Mouse (Mus musculus): Measurements from ENCODE around the gene Fut1. TPM values are rescaled to one million over a fixed set of nuclear protein-coding genes. Genes with fewer than 3 reads are reported as not detected.
A peak's percentile ranks its signal among the peaks of the same experiment; 100 is the strongest.

Gene Fut1
- polyA plus RNA-seq, 1 experiment from 2014 or later = not detected

- no peaks in the 10 kb centered on the region for H3K9me3 ChIP-seq
- ATAC-seq (ENCODE audit: low read depth) = no peak
- 93% methylated on average over 5 of the region's 5 CpGs for WGBS
Observed at GRCm38 (mm10) chr7:45589898-45590297, 27.2 kb upstream of the Fut1 start.

GRCm38 (mm10) chr7:45590874-45591273 lies 26.2 kb upstream of the Fut1 start:
- H3K4me2 ChIP-seq = no peak overlapping the region
- no peak overlapping the region for H3K9ac ChIP-seq
- ATAC-seq (ENCODE audit: low read depth) = no peak
- H3K27me3 ChIP-seq = no peaks in the 10 kb centered on the region
- peaks cover 4% of the 10 kb centered on the region for H3K36me3 ChIP-seq
- no peak overlapping the region for H3K4me3 ChIP-seq
- WGBS = 69% methylated on average over 3 of the region's 3 CpGs
- peaks cover 4% of the 10 kb centered on the region; the same call in 1 of the 2 replicates for H3K4me1 ChIP-seq (replicated peaks)
- H3K9me3 ChIP-seq = no peaks in the 10 kb centered on the region
- no peak overlapping the region for H3K27ac ChIP-seq (replicated peaks)

More at GRCm38 (mm10) chr7:45589898-45590297, 27.2 kb upstream of the Fut1 start:
- H3K27ac ChIP-seq (replicated peaks) = peak overlapping the region; percentile 68; the same call in 1 of the 2 replicates
- no peak overlapping the region for H3K4me2 ChIP-seq
- H3K4me1 ChIP-seq (replicated peaks) = peaks cover 4% of the 10 kb centered on the region; the same call in 1 of the 2 replicates
- H3K27me3 ChIP-seq = no peaks in the 10 kb centered on the region
- H3K9ac ChIP-seq = no peak overlapping the region
- H3K4me3 ChIP-seq = no peak overlapping the region
- H3K36me3 ChIP-seq = peaks cover 13% of the 10 kb centered on the region

DNA sequence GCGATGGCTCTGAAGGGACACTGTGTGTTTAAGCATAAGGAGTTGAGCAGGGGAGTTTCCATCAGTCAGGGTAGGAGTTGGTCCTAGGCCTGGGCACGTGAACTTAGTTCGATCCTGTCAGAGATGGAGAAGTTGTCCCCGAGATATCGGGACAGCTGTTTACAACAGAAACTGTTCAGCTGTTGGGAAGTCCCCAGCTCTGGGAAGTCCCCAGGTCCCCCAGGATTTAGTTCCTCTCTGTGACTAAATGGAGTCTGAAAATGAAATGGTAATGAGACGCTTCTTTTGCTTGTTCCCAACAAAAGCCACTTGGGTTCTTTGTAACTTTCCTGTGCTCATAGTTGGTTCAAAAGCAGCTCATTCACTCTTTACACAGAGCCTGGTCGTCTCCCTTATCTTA lies 25.2 kb upstream of the Fut1 start:
- Histone ChIP-seq H3K9me3 (no peaks in the 10 kb centered on the region), H3K27ac (replicated peaks) (no peak overlapping the region), H3K9ac (no peak overlapping the region), H3K4me2 (no peak overlapping the region), H3K36me3 (no peaks in the 10 kb centered on the region), H3K27me3 (no peaks in the 10 kb centered on the region), H3K4me1 (replicated peaks) (peaks cover 4% of the 10 kb centered on the region; the same call in 1 of the 2 replicates), H3K4me3 (no peak overlapping the region)
- WGBS = 80% methylated on average over 7 of the region's 7 CpGs
- ATAC-seq (ENCODE audit: low read depth) = no peak

GRCm38 (mm10) chr7:45593118-45593815 lies 23.8 kb upstream of the Fut1 start:
- Histone ChIP-seq H3K4me2 (no peak overlapping the region), H3K27ac (replicated peaks) (no peak overlapping the region), H3K9me3 (no peaks in the 10 kb centered on the region), H3K9ac (no peak overlapping the region), H3K4me3 (no peak overlapping the region), H3K36me3 (no peaks in the 10 kb centered on the region), H3K4me1 (replicated peaks) (peaks cover 4% of the 10 kb centered on the region; the same call in 1 of the 2 replicates), H3K27me3 (no peaks in the 10 kb centered on the region)
- ATAC-seq (ENCODE audit: low read depth) = no peak
- WGBS = 27% methylated on average over 10 of the region's 10 CpGs

DNA sequence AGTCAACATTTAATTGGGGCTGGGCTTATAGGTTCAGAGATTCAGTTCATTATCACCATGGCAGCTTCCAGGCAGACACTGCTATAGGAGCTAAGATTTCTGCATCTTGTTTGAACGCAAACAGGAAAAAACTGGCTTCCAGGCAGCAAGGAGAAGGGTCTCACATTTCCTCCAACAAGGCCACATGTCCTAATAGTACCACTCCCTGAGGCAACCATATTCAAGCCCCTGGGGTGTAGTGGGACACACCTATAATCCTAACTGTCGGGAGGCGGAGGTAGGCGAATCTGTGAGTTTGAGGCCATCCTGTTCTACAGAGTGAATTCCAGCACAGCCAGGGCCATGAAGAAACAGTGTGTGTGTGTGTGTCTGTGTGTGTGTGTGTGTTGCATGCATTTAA lies 21.9 kb upstream of the Fut1 start:
- WGBS = 85% methylated on average over 4 of the region's 4 CpGs
- no peaks in the 10 kb centered on the region for H3K9me3 ChIP-seq
- H3K4me3 ChIP-seq = no peak overlapping the region
- no peaks in the 10 kb centered on the region for H3K36me3 ChIP-seq
- no peak overlapping the region for H3K4me2 ChIP-seq
- H3K27ac ChIP-seq (replicated peaks) = no peak overlapping the region
- ATAC-seq (ENCODE audit: low read depth) = no peak
- no peaks in the 10 kb centered on the region for H3K4me1 ChIP-seq (replicated peaks)
- no peak overlapping the region for H3K9ac ChIP-seq
- no peaks in the 10 kb centered on the region for H3K27me3 ChIP-seq

GRCm38 (mm10) chr7:45596107-45596506 lies 21.0 kb upstream of the Fut1 start:
- WGBS = 88% methylated on average over 1 of the region's 1 CpGs
- Histone ChIP-seq H3K4me3 (no peak overlapping the region), H3K27ac (replicated peaks) (no peak overlapping the region), H3K36me3 (no peaks in the 10 kb centered on the region), H3K4me1 (replicated peaks) (no peaks in the 10 kb centered on the region), H3K9ac (no peak overlapping the region), H3K27me3 (no peaks in the 10 kb centered on the region), H3K4me2 (no peak overlapping the region), H3K9me3 (no peaks in the 10 kb centered on the region)
- ATAC-seq (ENCODE audit: low read depth) = no peak

- WGBS = 90% methylated on average over 5 of the region's 5 CpGs
- Histone ChIP-seq H3K9ac (no peak overlapping the region), H3K4me2 (no peak overlapping the region), H3K27ac (replicated peaks) (no peak overlapping the region), H3K9me3 (no peaks in the 10 kb centered on the region), H3K36me3 (no peaks in the 10 kb centered on the region), H3K4me3 (no peak overlapping the region), H3K4me1 (replicated peaks) (no peaks in the 10 kb centered on the region), H3K27me3 (no peaks in the 10 kb centered on the region)
- no peak for ATAC-seq (ENCODE audit: low read depth)
Observed at GRCm38 (mm10) chr7:45597013-45597412, 20.1 kb upstream of the Fut1 start.

DNA sequence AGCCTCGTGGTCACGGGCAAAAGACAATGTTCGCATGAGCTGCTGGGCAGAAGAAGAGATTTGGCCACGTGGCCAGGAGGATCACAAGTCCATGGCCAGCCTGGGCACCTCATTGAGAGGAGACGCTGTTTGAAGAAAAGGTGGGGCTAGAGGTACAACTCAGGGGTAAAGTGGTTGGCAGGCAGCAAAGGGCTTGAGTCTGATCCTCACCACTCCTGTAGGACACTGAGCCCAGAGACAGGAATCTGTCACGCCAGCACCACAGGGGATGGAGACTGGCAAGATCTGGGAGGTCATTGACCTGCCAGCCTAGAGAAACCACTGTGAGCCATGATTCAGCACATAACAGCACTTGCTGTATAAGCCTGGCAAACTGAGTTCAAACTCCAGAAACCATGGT lies 19.6 kb upstream of the Fut1 start:
- Histone ChIP-seq H3K4me3 (no peak overlapping the region), H3K9ac (no peak overlapping the region), H3K4me2 (no peak overlapping the region), H3K36me3 (no peaks in the 10 kb centered on the region), H3K27me3 (no peaks in the 10 kb centered on the region), H3K27ac (replicated peaks) (no peak overlapping the region), H3K9me3 (no peaks in the 10 kb centered on the region), H3K4me1 (replicated peaks) (no peaks in the 10 kb centered on the region)
- 95% methylated on average over 6 of the region's 6 CpGs for WGBS
- no peak for ATAC-seq (ENCODE audit: low read depth)

- 52% methylated on average over 18 of the region's 18 CpGs for WGBS
- Histone ChIP-seq H3K27me3 (no peaks in the 10 kb centered on the region), H3K4me2 (no peak overlapping the region), H3K4me1 (replicated peaks) (no peaks in the 10 kb centered on the region), H3K4me3 (no peak overlapping the region), H3K36me3 (no peaks in the 10 kb centered on the region), H3K9me3 (no peaks in the 10 kb centered on the region), H3K9ac (no peak overlapping the region), H3K27ac (replicated peaks) (no peak overlapping the region)
- ATAC-seq (ENCODE audit: low read depth) = no peak
Observed at GRCm38 (mm10) chr7:45598960-45599879, 17.9 kb upstream of the Fut1 start.

GRCm38 (mm10) chr7:45605704-45606289 lies 11.3 kb upstream of the Fut1 start:
- Histone ChIP-seq H3K4me3 (no peak overlapping the region), H3K27me3 (no peaks in the 10 kb centered on the region), H3K9ac (no peak overlapping the region), H3K4me2 (no peak overlapping the region), H3K27ac (replicated peaks) (no peak overlapping the region), H3K4me1 (replicated peaks) (no peaks in the 10 kb centered on the region), H3K9me3 (no peaks in the 10 kb centered on the region), H3K36me3 (no peaks in the 10 kb centered on the region)
- no peak for ATAC-seq (ENCODE audit: low read depth)
- WGBS = 87% methylated on average over 9 of the region's 9 CpGs

DNA sequence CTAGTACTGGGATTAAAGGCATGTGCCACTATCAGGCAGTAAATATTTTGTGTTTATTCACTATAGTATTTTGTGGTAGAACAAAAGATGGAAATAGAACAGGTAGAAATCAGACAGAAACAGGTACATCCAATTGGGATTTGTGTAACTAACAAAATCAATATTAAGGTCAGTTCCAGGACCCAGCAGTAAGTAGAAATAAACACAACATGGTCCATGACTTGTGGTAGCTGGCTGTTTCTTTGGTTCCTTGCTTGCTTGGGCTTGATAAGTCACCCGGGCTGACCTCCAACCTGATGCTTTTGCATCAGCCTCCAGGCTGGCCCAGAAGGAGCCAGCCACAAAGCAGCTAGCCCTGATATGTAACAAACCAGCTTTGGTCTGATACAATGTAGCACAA lies 7.6 kb upstream of the Fut1 start:
- ATAC-seq (ENCODE audit: low read depth) = no peak

GRCm38 (mm10) chr7:45616277-45616676 lies 812 bp upstream of the Fut1 start:
- H3K36me3 ChIP-seq = no peaks in the 10 kb centered on the region
- no peaks in the 10 kb centered on the region for H3K9me3 ChIP-seq
- 26% methylated on average over 6 of the region's 6 CpGs for WGBS
- H3K9ac ChIP-seq = no peak overlapping the region
- H3K27me3 ChIP-seq = peaks cover 53% of the 10 kb centered on the region
- no peak for ATAC-seq (ENCODE audit: low read depth)
- H3K4me1 ChIP-seq (replicated peaks) = peaks cover 8% of the 10 kb centered on the region; the same call in 1 of the 2 replicates
- no peak overlapping the region for H3K27ac ChIP-seq (replicated peaks)
- no peak overlapping the region for H3K4me2 ChIP-seq
- H3K4me3 ChIP-seq = no peak overlapping the region

More for the DNA sequence above, 7.6 kb upstream of the Fut1 start:
- Histone ChIP-seq H3K27me3 (no peaks in the 10 kb centered on the region), H3K9me3 (no peaks in the 10 kb centered on the region), H3K36me3 (no peaks in the 10 kb centered on the region), H3K4me1 (replicated peaks) (no peaks in the 10 kb centered on the region), H3K4me3 (no peak overlapping the region), H3K27ac (replicated peaks) (no peak overlapping the region), H3K4me2 (no peak overlapping the region), H3K9ac (no peak overlapping the region)
- WGBS = 56% methylated on average over 1 of the region's 1 CpGs

All from neural tube, embryonic 13.5 days (tissue).